Mouse (Mus musculus) embryonic fibroblast, embryonic 13.5 days (primary cell): ENCODE results near the gene Qtrt1.

ENCODE experiments used
- CTCF ChIP-seq: IDR thresholded peaks from 2 replicates; pipeline ENCODE4 v1.5.1; 2011; ENCODE audit warnings: mild to moderate bottlenecking, control low read depth, low read length, moderate library complexity, borderline replicate concordance; ENCODE audit not compliant: insufficient read depth
- POLR2A ChIP-seq: IDR thresholded peaks from 2 replicates; pipeline ENCODE4 v1.6.1; 2011; ENCODE audit warnings: low read depth, mild to moderate bottlenecking, control low read depth, low read length, moderate library complexity

GRCm38 (mm10) chr9:21402764-21403253 lies 8.8 kb upstream of the Qtrt1 start:
- TF ChIP-seq POLR2A (no peak), CTCF (no peak)
